Mouse (Mus musculus) testis, adult 2 months (tissue): Measurements from ENCODE around the gene Gm20498. TPM values are rescaled to one million over a fixed set of nuclear protein-coding genes. Genes with fewer than 3 reads are reported as not detected.
"Not testable (repeated sequence)": the region's sequence is repeated elsewhere in the genome, so short reads cannot be mapped to it uniquely, and the experiment has no call there.

Experiments used
- H3K27ac ChIP-seq: fragments of 200-500 bp; 2 replicates; pipeline ENCODE4 v1.5.1; 2012; ENCODE audit warnings: low read depth, low read length; ENCODE audit not compliant: control insufficient read depth, insufficient read depth
- H3K27me3 ChIP-seq: fragments of 200-500 bp; 2 replicates; pipeline ENCODE4 v1.6.1; 2012; ENCODE audit warnings: mild to moderate bottlenecking, low read length, moderate library complexity; ENCODE audit not compliant: control insufficient read depth, insufficient read depth
- H3K36me3 ChIP-seq: fragments of 200-500 bp; 2 replicates; pipeline ENCODE4 v1.6.1; 2012; ENCODE audit warnings: mild to moderate bottlenecking, low read length; ENCODE audit not compliant: control insufficient read depth, insufficient read depth
- H3K4me1 ChIP-seq: fragments of 200-500 bp; 2 replicates; pipeline ENCODE4 v1.6.1; 2012; ENCODE audit warnings: low read length; ENCODE audit not compliant: control insufficient read depth, insufficient read depth
- H3K4me3 ChIP-seq: fragments of 200-500 bp; 2 replicates; pipeline ENCODE4 v1.5.1; 2012; ENCODE audit warnings: low read depth, mild to moderate bottlenecking, low read length, moderate library complexity, mixed read lengths; ENCODE audit not compliant: control insufficient read depth
- CTCF ChIP-seq: fragments of 200-500 bp; IDR thresholded peaks from 2 replicates; pipeline ENCODE4 v1.5.1; 2012; ENCODE audit warnings: low read depth, mild to moderate bottlenecking, inconsistent platforms, low read length, moderate library complexity; ENCODE audit not compliant: control insufficient read depth, insufficient read depth, insufficient replicate concordance
- POLR2A ChIP-seq: fragments of 200-500 bp; IDR thresholded peaks from 2 replicates; pipeline ENCODE4 v1.6.1; 2012; ENCODE audit warnings: low read depth, mild to moderate bottlenecking, inconsistent platforms, low read length, moderate library complexity; ENCODE audit not compliant: control insufficient read depth
- polyA plus RNA-seq: library from polyadenylated mRNA; depleted of rRNA; stranded (reverse); fragments of >200 nt; gene quantifications from 2 replicates; pipeline ENCODE4 v1.2.3, GENCODE M21; 2012

Gene Gm20498
- polyA plus RNA-seq, 1 experiment = 45.4 TPM

- no peak within 1 kb of the TSS for H3K27ac ChIP-seq
- H3K4me1 ChIP-seq = no peaks in the 10 kb centered on the region
- H3K4me3 ChIP-seq = peak within 1 kb of the TSS; percentile 55
- TF ChIP-seq CTCF (no peak), POLR2A (no peak)
- no peaks in the 10 kb centered on the region for H3K36me3 ChIP-seq
- H3K27me3 ChIP-seq = no peaks in the 10 kb centered on the region
These were observed 110.9 kb downstream of the Gm20498 start, which contains the start of gene Adam4 for GRCm38 (mm10) chr12:81421846-81422245. Gene Adam4, minus strand, starts transcription at chr12:81421946.

- TF ChIP-seq CTCF (no peak), POLR2A (no peak)
- H3K27ac ChIP-seq = no peak overlapping the region
- H3K4me1 ChIP-seq = no peaks in the 10 kb centered on the region
- no peak overlapping the region for H3K4me3 ChIP-seq
- no peaks in the 10 kb centered on the region for H3K27me3 ChIP-seq
- H3K36me3 ChIP-seq = no peaks in the 10 kb centered on the region
These were observed 119.5 kb downstream of the Gm20498 start for GRCm38 (mm10) chr12:81413211-81413610.

GRCm38 (mm10) chr12:81408966-81409365, 123.7 kb downstream of the Gm20498 start:
- Histone ChIP-seq H3K27me3 (no peaks in the 10 kb centered on the region), H3K4me1 (no peaks in the 10 kb centered on the region), H3K4me3 (no peak overlapping the region), H3K36me3 (no peaks in the 10 kb centered on the region), H3K27ac (no peak overlapping the region)
- TF ChIP-seq CTCF (no peak), POLR2A (no peak)

GRCm38 (mm10) chr12:81402187-81402586, 130.5 kb downstream of the Gm20498 start:
- H3K4me1 ChIP-seq = no peaks in the 10 kb centered on the region
- no peak overlapping the region for H3K4me3 ChIP-seq
- H3K27ac ChIP-seq = no peak overlapping the region
- no peaks in the 10 kb centered on the region for H3K36me3 ChIP-seq
- TF ChIP-seq CTCF = no peak
- no peak for TF ChIP-seq POLR2A
- no peaks in the 10 kb centered on the region for H3K27me3 ChIP-seq

DNA sequence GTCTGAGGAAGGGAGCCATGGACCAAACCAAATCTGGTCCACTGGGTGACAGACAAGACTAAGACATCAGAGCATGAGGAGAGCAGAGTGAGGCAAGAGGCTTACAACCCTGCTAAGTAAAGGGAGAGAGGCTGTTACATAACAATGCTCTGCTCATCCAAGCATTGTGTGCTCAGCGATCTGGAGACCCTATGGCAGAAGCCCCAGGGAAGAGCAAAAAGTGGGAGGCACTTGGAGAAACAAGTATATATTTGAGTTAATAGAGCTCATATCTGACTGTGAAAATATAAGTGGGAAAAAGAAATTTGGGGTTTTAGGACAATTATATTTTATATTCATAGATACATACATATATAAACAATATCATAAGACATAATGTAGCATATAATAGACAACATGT, 153.3 kb downstream of the Gm20498 start, which contains the start of gene Gm4787:
TSS of gene Gm4787 (minus strand) at position 101 of the 400 bp plus-strand sequence.
- not testable (repeated sequence) for H3K4me1 ChIP-seq, H3K36me3 ChIP-seq, H3K27ac ChIP-seq, H3K27me3 ChIP-seq
- peak within 1 kb of the TSS; percentile 58; the same call in 1 of the 2 replicates for H3K4me3 ChIP-seq

- TF ChIP-seq CTCF = no peak
- no peak for TF ChIP-seq POLR2A
- H3K4me1 ChIP-seq = peaks cover 14% of the 10 kb centered on the region
- H3K4me3 ChIP-seq = no peak overlapping the region
- H3K27ac ChIP-seq = no peak overlapping the region
- H3K36me3 ChIP-seq = no peaks in the 10 kb centered on the region
- no peaks in the 10 kb centered on the region; the same call in 1 of the 2 replicates for H3K27me3 ChIP-seq
These were observed 198.9 kb downstream of the Gm20498 start for GRCm38 (mm10) chr12:81333841-81334240.

DNA sequence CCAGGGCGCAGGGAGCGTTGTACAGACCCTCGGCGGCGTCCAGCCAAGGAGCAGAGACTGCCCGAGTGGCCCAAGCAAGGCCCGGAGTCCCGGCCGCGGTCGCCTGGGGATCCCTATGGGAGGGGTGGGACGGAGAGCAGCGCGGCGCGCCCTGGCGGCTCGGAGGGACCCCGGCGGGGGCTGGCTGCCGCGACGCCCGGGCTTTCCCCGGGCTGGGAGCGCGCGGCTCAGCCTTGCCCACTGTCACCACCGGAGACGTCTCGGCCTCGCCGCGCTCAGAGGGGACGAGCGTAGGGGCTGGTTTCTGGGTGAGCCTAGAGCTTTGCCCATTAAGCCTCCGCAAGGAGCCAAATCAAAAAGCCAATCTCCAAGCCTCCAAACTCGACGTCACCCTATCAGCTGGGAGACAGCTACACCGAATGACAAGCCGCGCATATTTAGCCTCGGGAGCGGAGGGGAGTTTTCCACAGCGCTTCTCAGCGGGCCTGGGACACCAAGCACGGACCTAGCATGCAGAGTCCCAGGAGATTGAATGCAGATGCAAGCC, 199.8 kb downstream of the Gm20498 start, which contains the start of gene Slc8a3:
TSS of gene Slc8a3 (minus strand) at position 306 of the 547 bp plus-strand sequence.
- Histone ChIP-seq H3K4me1 (peaks cover 14% of the 10 kb centered on the region), H3K36me3 (no peaks in the 10 kb centered on the region), H3K27me3 (no peaks in the 10 kb centered on the region; the same call in 1 of the 2 replicates), H3K4me3 (peak within 1 kb of the TSS; percentile 23), H3K27ac (no peak within 1 kb of the TSS)
- TF ChIP-seq CTCF (no peak), POLR2A (no peak)
